Mouse (Mus musculus) midbrain, embryonic 10.5 days (tissue): ENCODE measurements around the gene Lrrc7. TPM values are rescaled to one million over a fixed set of nuclear protein-coding genes. Genes with fewer than 3 reads are reported as not detected.
A peak's percentile ranks its signal among the peaks of the same experiment; 100 is the strongest.

ENCODE experiments used
- DNase-seq: peaks from one replicate; pipeline ENCODE4 v3.0.0-alpha.2; 2017; ENCODE audit warnings: low spot score
- H3K27ac ChIP-seq: fragments of 300-500 bp; sonication (generic); replicated peaks from 2 replicates; pipeline ENCODE4 v1.5.1; 2016; ENCODE audit warnings: mild to moderate bottlenecking
- H3K27me3 ChIP-seq: fragments of 300-500 bp; sonication (generic); 2 replicates; pipeline ENCODE4 v1.6.1; 2016; ENCODE audit warnings: low read depth, mild to moderate bottlenecking; ENCODE audit not compliant: poor library complexity, severe bottlenecking
- H3K36me3 ChIP-seq: fragments of 300-500 bp; sonication (generic); 2 replicates; pipeline ENCODE4 v1.6.1; 2016; ENCODE audit warnings: mild to moderate bottlenecking, moderate library complexity
- H3K4me1 ChIP-seq: fragments of 300-500 bp; sonication (generic); 2 replicates; pipeline ENCODE4 v1.6.1; 2016
- H3K4me3 ChIP-seq: fragments of 300-500 bp; sonication (generic); 2 replicates; pipeline ENCODE4 v1.5.1; 2016; ENCODE audit warnings: mild to moderate bottlenecking, moderate library complexity
- H3K9me3 ChIP-seq: fragments of 300-500 bp; sonication (generic); replicated peaks from 2 replicates; pipeline ENCODE4 v1.6.1; 2016; ENCODE audit warnings: mild to moderate bottlenecking
- WGBS: fragments of 180-500 bp; shearing (Covaris S2); methylation state at CpG from one replicate; pipeline ENCODE4 v1.1.7; 2016; 5-methylcytosine and 5-hydroxymethylcytosine counted together
- polyA plus RNA-seq: library from polyadenylated mRNA; unstranded; fragments of >200 nt; fragmentation: Nextera tagmentation; extraction: Ambion mirVana; gene quantifications from 2 replicates; pipeline ENCODE4 v1.2.1, GENCODE M21; 2016

Gene Lrrc7
- polyA plus RNA-seq, 1 experiment from 2014 or later, result 0.31 TPM

GRCm38 (mm10) chr3:158207840-158208239, 354.2 kb downstream of the Lrrc7 start:
- DNase-seq, result no peak

DNA sequence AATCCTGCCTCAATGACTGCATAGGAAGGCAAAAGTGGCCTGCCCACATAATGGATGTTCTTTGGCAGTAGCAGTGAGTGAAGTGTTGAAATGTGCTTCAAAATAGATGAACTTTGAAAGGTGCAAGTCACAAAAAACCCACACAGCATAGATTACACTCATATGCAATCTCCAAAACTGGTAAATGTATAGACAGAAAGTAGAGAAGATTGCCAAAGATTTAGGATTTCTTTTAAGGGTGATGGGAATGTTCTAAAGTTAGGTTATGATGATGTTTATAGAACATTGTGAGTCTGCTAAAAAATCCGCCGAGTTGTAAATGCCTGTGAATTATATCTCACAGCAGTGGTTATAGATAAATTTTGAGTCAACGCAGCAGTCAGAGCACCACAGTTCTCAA, 359.2 kb downstream of the Lrrc7 start:
- Histone ChIP-seq H3K4me3 (no peak overlapping the region), H3K4me1 (no peaks in the 10 kb centered on the region), H3K9me3 (no peaks in the 10 kb centered on the region), H3K27me3 (no peaks in the 10 kb centered on the region), H3K36me3 (no peaks in the 10 kb centered on the region), H3K27ac (no peak overlapping the region)
- no peak for DNase-seq
- WGBS, result 96% methylated on average over 3 of the region's 3 CpGs

More at GRCm38 (mm10) chr3:158207840-158208239, 354.2 kb downstream of the Lrrc7 start:
- Histone ChIP-seq H3K36me3 (no peaks in the 10 kb centered on the region), H3K27me3 (no peaks in the 10 kb centered on the region), H3K9me3 (no peaks in the 10 kb centered on the region), H3K27ac (no peak overlapping the region), H3K4me1 (no peaks in the 10 kb centered on the region), H3K4me3 (no peak overlapping the region)
- WGBS, result 58% methylated on average over 2 of the region's 2 CpGs

DNA sequence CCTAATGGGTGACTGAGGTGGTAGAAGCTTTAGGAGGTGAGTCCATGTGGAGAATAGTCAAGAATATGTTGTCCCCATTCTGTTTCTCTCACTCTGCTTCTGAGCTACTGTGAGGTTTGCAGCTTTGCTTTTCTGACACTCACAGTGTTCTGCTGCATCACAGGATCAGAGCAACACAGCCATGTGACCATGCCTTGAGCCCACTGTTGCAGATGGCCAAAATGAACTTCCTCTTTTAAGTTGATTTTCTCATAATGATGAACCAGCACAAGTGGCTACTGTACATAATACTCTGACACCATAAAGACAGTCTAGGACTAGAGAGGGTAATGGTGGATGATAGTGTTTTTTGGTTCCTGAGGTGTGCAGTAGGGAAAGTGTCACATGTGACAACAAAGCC, 366.6 kb downstream of the Lrrc7 start:
- DNase-seq, result no peak
- H3K4me1 ChIP-seq, result no peaks in the 10 kb centered on the region
- H3K27ac ChIP-seq, result no peak overlapping the region
- H3K9me3 ChIP-seq, result no peaks in the 10 kb centered on the region
- no peaks in the 10 kb centered on the region for H3K27me3 ChIP-seq
- H3K4me3 ChIP-seq, result no peak overlapping the region
- no peaks in the 10 kb centered on the region for H3K36me3 ChIP-seq

GRCm38 (mm10) chr3:158193229-158193628, 368.8 kb downstream of the Lrrc7 start:
- no peak overlapping the region for H3K27ac ChIP-seq
- DNase-seq, result no peak
- H3K9me3 ChIP-seq, result no peaks in the 10 kb centered on the region
- no peak overlapping the region for H3K4me3 ChIP-seq
- H3K27me3 ChIP-seq, result no peaks in the 10 kb centered on the region
- 77% methylated on average over 1 of the region's 1 CpGs for WGBS
- H3K4me1 ChIP-seq, result no peaks in the 10 kb centered on the region
- no peaks in the 10 kb centered on the region for H3K36me3 ChIP-seq

- Histone ChIP-seq H3K9me3 (no peaks in the 10 kb centered on the region), H3K36me3 (no peaks in the 10 kb centered on the region), H3K4me1 (no peaks in the 10 kb centered on the region), H3K27ac (no peak overlapping the region), H3K4me3 (no peak overlapping the region), H3K27me3 (no peaks in the 10 kb centered on the region)
- no peak for DNase-seq
- WGBS, result 76% methylated on average over 10 of the region's 10 CpGs
Observed at GRCm38 (mm10) chr3:158174880-158175735, 386.9 kb downstream of the Lrrc7 start.

DNA sequence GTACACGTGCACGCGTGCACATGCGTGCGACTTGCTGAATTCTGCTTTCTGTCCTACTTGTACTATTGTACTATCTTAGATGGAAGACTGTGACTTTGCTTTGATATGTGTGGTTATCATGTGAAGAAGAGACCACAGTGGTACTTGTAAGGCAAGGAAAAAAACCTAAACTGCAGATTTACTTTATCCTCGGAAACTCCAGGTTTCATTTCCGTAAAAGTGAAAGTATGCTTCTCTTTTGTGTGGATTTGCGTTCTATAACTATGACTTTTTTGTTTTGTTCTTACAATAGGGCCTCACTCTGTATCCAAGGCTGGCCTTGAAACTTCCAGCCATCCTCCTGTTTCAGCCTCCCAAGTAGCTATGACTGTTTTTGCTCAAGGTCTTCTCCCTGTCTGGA, 392.8 kb downstream of the Lrrc7 start:
- Histone ChIP-seq H3K4me3 (no peak overlapping the region), H3K4me1 (peaks cover 8% of the 10 kb centered on the region), H3K36me3 (no peaks in the 10 kb centered on the region), H3K27ac (no peak overlapping the region), H3K27me3 (no peaks in the 10 kb centered on the region), H3K9me3 (no peaks in the 10 kb centered on the region)
- no peak for DNase-seq
- WGBS, result 94% methylated on average over 8 of the region's 8 CpGs

- Histone ChIP-seq H3K36me3 (no peaks in the 10 kb centered on the region), H3K9me3 (no peaks in the 10 kb centered on the region), H3K4me1 (peaks cover 8% of the 10 kb centered on the region), H3K27me3 (no peaks in the 10 kb centered on the region), H3K27ac (no peak overlapping the region), H3K4me3 (no peak overlapping the region)
- peak; percentile 30 for DNase-seq
- WGBS, result 61% methylated on average over 4 of the region's 4 CpGs
Observed at GRCm38 (mm10) chr3:158168454-158168853, 393.6 kb downstream of the Lrrc7 start.

DNA sequence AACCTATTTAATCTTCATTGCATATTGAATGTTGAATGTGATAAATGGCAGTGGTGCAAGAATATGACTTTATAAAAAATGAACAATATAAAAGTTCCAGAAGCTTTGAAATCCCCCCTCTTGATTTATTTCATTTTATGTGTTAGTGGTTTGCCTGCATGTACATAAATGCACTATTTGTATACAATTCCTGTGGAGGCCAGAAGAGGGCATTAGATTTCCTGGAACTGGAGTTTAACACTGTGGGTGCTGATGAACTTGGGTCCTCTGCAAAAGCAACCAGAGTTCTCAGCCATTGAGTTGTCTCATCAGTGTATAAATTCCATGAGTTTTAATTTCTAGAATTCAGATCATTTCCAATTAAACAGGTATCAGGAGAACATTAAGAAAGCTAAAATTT, 397.0 kb downstream of the Lrrc7 start:
- Histone ChIP-seq H3K27me3 (no peaks in the 10 kb centered on the region), H3K27ac (no peak overlapping the region), H3K36me3 (no peaks in the 10 kb centered on the region), H3K4me1 (peaks cover 8% of the 10 kb centered on the region), H3K9me3 (no peaks in the 10 kb centered on the region), H3K4me3 (no peak overlapping the region)
- no peak for DNase-seq

DNA sequence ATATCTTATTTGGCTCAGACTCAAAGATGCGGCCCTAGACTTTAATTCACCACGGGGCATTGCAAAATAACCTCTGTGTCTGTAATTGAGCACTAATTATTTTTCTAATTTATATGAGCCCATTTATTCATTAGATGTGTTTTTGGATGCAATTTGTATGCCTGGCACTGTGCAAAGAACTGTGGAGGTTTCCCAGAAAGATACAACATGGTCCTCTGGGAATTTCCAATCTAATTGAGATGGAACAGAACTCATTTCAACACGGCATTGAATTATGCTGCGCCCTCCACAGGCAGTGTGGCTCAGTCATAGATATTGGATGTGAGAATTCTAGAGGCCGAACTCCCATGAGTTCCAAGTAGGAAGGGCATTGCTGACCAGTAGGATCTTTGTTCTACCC, 397.6 kb downstream of the Lrrc7 start:
- H3K4me3 ChIP-seq, result no peak overlapping the region
- WGBS, result 88% methylated on average over 5 of the region's 5 CpGs
- no peak overlapping the region for H3K27ac ChIP-seq
- DNase-seq, result no peak
- H3K9me3 ChIP-seq, result no peaks in the 10 kb centered on the region
- no peaks in the 10 kb centered on the region for H3K36me3 ChIP-seq
- no peaks in the 10 kb centered on the region for H3K27me3 ChIP-seq
- H3K4me1 ChIP-seq, result peaks cover 8% of the 10 kb centered on the region

DNA sequence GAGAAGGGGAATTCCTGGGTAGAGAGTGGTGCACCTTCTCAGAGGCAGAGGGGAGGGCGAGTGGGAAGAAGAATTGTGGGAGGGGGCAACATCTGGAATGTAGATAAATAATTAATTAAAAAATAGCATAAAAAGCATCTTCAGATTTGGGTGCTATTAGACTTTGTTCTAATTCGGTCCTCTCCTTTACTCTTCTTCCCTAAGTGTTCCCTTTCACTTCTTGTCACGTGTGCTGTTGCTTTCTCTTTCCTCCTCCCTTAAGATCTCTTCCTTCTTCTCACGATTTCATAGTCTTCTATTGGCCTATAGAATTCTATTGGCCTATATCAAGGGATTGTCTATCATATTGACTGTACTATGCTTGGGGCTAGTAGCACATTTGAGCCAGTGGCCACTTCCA, 398.9 kb downstream of the Lrrc7 start:
- DNase-seq, result no peak
- Histone ChIP-seq H3K27me3 (no peaks in the 10 kb centered on the region), H3K4me3 (no peak overlapping the region), H3K27ac (no peak overlapping the region), H3K36me3 (no peaks in the 10 kb centered on the region), H3K4me1 (peaks cover 1% of the 10 kb centered on the region), H3K9me3 (no peaks in the 10 kb centered on the region)
- 83% methylated on average over 4 of the region's 4 CpGs for WGBS

DNA sequence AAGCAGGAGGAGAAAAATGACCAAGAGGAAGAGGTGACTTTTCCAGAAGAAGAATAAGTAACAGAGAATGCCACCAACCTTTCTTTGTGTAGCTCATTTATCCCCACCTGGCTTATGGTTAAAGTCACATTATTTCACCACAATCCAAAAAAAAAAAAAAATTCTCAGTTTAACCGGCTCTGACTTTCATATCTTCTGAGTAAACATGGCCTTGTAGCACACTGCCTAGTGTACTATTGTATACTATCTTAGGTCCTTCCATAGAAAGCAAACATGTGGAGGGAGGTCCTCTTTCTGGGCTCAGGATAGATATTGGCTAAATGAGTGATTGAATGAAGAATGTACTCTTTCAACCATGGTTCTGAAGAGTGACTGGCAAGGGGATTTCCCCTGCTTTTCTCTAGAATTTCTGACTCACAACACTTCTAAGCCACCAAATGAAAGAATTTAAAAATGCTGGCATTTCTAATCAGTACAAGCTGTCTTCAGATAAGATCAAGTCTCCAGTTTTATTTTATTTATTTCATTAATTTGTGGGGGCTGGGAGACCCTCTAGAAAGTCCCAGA, 400.0 kb downstream of the Lrrc7 start:
- DNase-seq, result no peak
- Histone ChIP-seq H3K36me3 (no peaks in the 10 kb centered on the region), H3K27ac (no peak overlapping the region), H3K9me3 (no peaks in the 10 kb centered on the region), H3K4me1 (no peaks in the 10 kb centered on the region), H3K4me3 (no peak overlapping the region), H3K27me3 (no peaks in the 10 kb centered on the region)
- WGBS, result 88% methylated on average over 1 of the region's 1 CpGs

- WGBS, result 80% methylated on average over 3 of the region's 3 CpGs
- Histone ChIP-seq H3K27me3 (no peaks in the 10 kb centered on the region), H3K36me3 (no peaks in the 10 kb centered on the region), H3K9me3 (no peaks in the 10 kb centered on the region), H3K4me3 (no peak overlapping the region), H3K4me1 (no peaks in the 10 kb centered on the region), H3K27ac (no peak overlapping the region)
- DNase-seq, result no peak
Observed at GRCm38 (mm10) chr3:158155515-158156286, 406.3 kb downstream of the Lrrc7 start.

DNA sequence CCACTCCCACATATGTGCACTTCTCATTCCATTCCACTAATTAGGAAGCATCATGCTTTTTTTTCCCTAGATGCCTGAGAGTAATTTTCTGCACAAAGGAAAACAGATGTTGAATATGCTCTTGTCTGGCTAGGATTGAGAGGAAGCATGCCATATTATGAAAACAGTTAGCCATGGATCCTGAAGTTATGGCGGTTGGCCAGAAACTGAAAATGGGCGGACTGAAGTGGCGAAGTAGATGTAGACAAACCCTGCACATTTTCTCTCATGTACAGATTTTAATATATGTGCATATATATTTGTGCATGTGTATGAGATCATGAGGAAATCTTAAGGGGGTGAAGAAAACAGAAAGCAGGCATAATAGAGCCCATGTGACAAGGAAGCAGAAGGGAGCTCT, 407.9 kb downstream of the Lrrc7 start:
- WGBS, result 95% methylated on average over 3 of the region's 3 CpGs
- Histone ChIP-seq H3K4me3 (no peak overlapping the region), H3K9me3 (no peaks in the 10 kb centered on the region), H3K27me3 (no peaks in the 10 kb centered on the region), H3K36me3 (no peaks in the 10 kb centered on the region), H3K4me1 (no peaks in the 10 kb centered on the region), H3K27ac (no peak overlapping the region)
- no peak for DNase-seq
